Mouse (Mus musculus) MEL (cell line): ENCODE measurements at regions not wholly inside any gene's neighbourhood (a gene's known extent, or its start where the extent isn't known, plus 50 kb on each side); places are given as distances from the start of the nearest gene placed in this dataset.

Experiments
- CTCF ChIP-seq, 3 experiments: IDR thresholded peaks in 2 of 3; conservative IDR thresholded peaks in 1 of 3; 2 replicates each; pipeline ENCODE4 v1.5.1; 2011 to 2012; ENCODE audit warnings: low read length in 3 of 3, low read depth in 2 of 3, mild to moderate bottlenecking in 2 of 3, improper control_type of control experiment in 1 of 3, inconsistent platforms in 1 of 3, mixed read lengths in 1 of 3, moderate library complexity in 1 of 3; ENCODE audit not compliant: control insufficient read depth in 1 of 3, insufficient read depth in 1 of 3, poor library complexity in 1 of 3, severe bottlenecking in 1 of 3
- ELF1 ChIP-seq: IDR thresholded peaks from 2 replicates; pipeline ENCODE4 v1.6.1; 2014; ENCODE audit warnings: low read depth, mild to moderate bottlenecking, inconsistent platforms, low read length, improper control_type of control experiment, moderate library complexity
- GABPA ChIP-seq: IDR thresholded peaks from 2 replicates; pipeline ENCODE4 v1.6.1; 2012; ENCODE audit warnings: low read depth, mild to moderate bottlenecking, inconsistent platforms, low read length, improper control_type of control experiment, moderate library complexity
- JUND ChIP-seq: IDR thresholded peaks from 2 replicates; pipeline ENCODE4 v1.6.1; 2011; ENCODE audit warnings: low read depth, mild to moderate bottlenecking, improper control_type of control experiment, low read length
- MXI1 ChIP-seq: IDR thresholded peaks from 2 replicates; pipeline ENCODE4 v1.6.1; 2011; ENCODE audit warnings: mild to moderate bottlenecking, low read depth, low read length, improper control_type of control experiment
- NELFE ChIP-seq: IDR thresholded peaks from 2 replicates; pipeline ENCODE4 v1.6.1; 2011; ENCODE audit warnings: low read depth, low read length, improper control_type of control experiment
- NRF1 ChIP-seq: IDR thresholded peaks from 2 replicates; pipeline ENCODE4 v1.6.1; 2014; ENCODE audit warnings: low read depth, mild to moderate bottlenecking, inconsistent platforms, low read length, improper control_type of control experiment, moderate library complexity; ENCODE audit not compliant: poor library complexity, insufficient read depth, severe bottlenecking
- POLR2A ChIP-seq, 2 experiments: IDR thresholded peaks; 2 replicates each; pipeline ENCODE4 v1.6.1; 2011 to 2012; ENCODE audit warnings: low read length in 2 of 2, mild to moderate bottlenecking in 2 of 2, control low read depth in 1 of 2, improper control_type of control experiment in 1 of 2, low read depth in 1 of 2, moderate library complexity in 1 of 2; ENCODE audit not compliant: control insufficient read depth in 1 of 2, insufficient read depth in 1 of 2, poor library complexity in 1 of 2
- SIN3A ChIP-seq: IDR thresholded peaks from 2 replicates; pipeline ENCODE4 v1.6.1; 2012; ENCODE audit warnings: low read length, improper control_type of control experiment, inconsistent platforms
- TCF12 ChIP-seq: IDR thresholded peaks from 2 replicates; pipeline ENCODE4 v1.6.1; 2014; ENCODE audit warnings: low read depth, mild to moderate bottlenecking, inconsistent platforms, low read length, improper control_type of control experiment, moderate library complexity
- ZKSCAN1 ChIP-seq: IDR thresholded peaks from 2 replicates; pipeline ENCODE4 v1.6.1; 2012; ENCODE audit warnings: low read depth, mild to moderate bottlenecking, inconsistent platforms, low read length, improper control_type of control experiment, moderate library complexity

DNA sequence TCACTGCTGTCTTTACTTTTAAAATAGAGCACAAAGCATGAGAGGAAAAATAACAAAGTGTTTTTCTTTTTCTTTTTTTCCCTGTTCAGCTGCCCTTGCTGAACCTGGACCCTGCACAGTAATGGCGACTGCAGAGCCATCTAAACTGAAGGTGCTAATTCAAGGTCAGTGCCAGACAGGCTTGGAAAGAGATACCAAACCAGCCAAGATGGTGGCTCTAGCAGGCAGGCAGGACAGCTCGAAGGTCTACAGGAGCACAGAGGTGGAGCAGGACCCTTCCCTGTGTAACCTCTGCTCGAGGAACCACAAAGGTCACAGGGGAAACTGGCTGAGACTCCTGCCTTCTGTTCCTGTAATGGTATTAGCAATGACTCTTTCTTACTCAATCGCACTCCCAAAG is 326.7 kb downstream of the Gm45692 start:
- TF ChIP-seq POLR2A (IDR thresholded peaks at IDR 0.05; ENCODE audit: control insufficient read depth in 1 of 2, insufficient read depth in 1 of 2, low read depth in 1 of 2, low read length in 2 of 2, poor library complexity in 1 of 2) (no peak), SIN3A (no peak), NRF1 (no peak), ZKSCAN1 (no peak), MXI1 (no peak), ELF1 (no peak), GABPA (no peak), NELFE (no peak), CTCF (IDR thresholded peaks at IDR 0.05 in 2 of 3, conservative IDR thresholded peaks at IDR 0.05 in 1 of 3; ENCODE audit: control insufficient read depth in 1 of 3, insufficient read depth in 1 of 3, low read depth in 2 of 3, low read length in 3 of 3, poor library complexity in 1 of 3, severe bottlenecking in 1 of 3) (no peak), JUND (no peak), TCF12 (no peak)
